ENCODE assay signal across 7 mouse cellular contexts in the genomic region with DNA sequence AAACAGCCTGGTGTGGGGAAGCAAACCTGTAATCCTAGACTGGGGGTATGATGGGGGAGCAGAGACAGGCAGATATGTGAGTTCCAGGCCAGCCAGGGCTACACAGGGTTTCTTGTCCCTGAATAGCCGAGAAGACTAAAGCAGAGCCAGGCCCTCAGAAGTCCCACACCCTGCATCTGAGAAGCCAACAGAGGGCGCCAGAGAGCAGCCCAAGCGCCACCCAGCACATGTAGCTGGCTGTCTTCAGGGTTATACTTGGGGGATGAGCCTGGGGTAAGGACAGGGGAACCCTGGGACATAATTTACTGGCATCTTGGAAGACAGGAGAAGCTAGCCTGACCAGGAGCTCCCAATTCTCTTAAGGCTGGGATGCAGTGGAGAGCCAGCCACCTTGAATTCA. TPM values are rescaled to one million over a fixed set of nuclear protein-coding genes. Genes with fewer than 3 reads are reported as not detected.
DNase-seq lines count a peak whose midpoint lies in the region; ATAC-seq lines count a peak whose summit lies in the region.

No protein-coding gene starts in this region.

- H3K27me3 ChIP-seq in forebrain, embryonic 13.5 days, result no peaks in the 10 kb centered on the region

- peak; percentile 63 for DNase-seq in Muller cell, postnatal 12 days (ENCODE audit: inconsistent ontology term)
- DNase-seq in c-Kit-positive CD71-negative TER-119-negative erythroid progenitor cells, embryonic 14.5 days (ENCODE audit: low read depth), result peak; percentile 72
- peak; percentile 59 to 87 for DNase-seq in layer of hippocampus, postnatal 25 days (ENCODE audit: extremely low spot score in 1 of 2, low spot score in 1 of 2)
- DNase-seq in spleen, adult 18-20 months, result peak; percentile 58 to 76

- no peak overlapping the region for H3K4me3 ChIP-seq in forebrain, embryonic 13.5 days

- ATAC-seq in forebrain, embryonic 13.5 days, result peak; percentile 72
- peak; percentile 68 to 79 for ATAC-seq in hematopoietic stem cell, adult 5-6 weeks (replicated peaks in 1 of 2; ENCODE audit: insufficient read depth in 1 of 2, low FRiP score in 2 of 2, low TSS enrichment in 1 of 2, low read depth in 1 of 2, poor library complexity in 2 of 2, severe bottlenecking in 2 of 2)
- ATAC-seq in megakaryocyte progenitor cell, adult 5-6 weeks (replicated peaks; ENCODE audit: poor library complexity), result peak; percentile 81

- H3K27ac ChIP-seq in forebrain, embryonic 13.5 days, result no peak overlapping the region

- 4% methylated on average over 3 of the region's 3 CpGs for WGBS in forebrain, embryonic 13.5 days

- peaks cover 61% of the 10 kb centered on the region for H3K36me3 ChIP-seq in forebrain, embryonic 13.5 days (ENCODE audit: poor library complexity, severe bottlenecking)

- H3K9me3 ChIP-seq in forebrain, embryonic 13.5 days (replicated peaks), result no peaks in the 10 kb centered on the region

- no peak overlapping the region for H3K4me2 ChIP-seq in forebrain, embryonic 13.5 days

- peak overlapping the region; percentile 38; the same call in 1 of the 2 replicates for H3K9ac ChIP-seq in forebrain, embryonic 13.5 days

- peaks cover 41% of the 10 kb centered on the region for H3K4me1 ChIP-seq in forebrain, embryonic 13.5 days

RNA-seq across cellular contexts. Expression of gene Ppil1, which starts 4.5 kb away (rescaled TPM):
- 151 and 157 TPM in 2 replicates for polyA plus RNA-seq in forebrain, embryonic 13.5 days (2015; fragmentation: Nextera tagmentation; extraction: Ambion mirVana)
- total RNA-seq in hematopoietic stem cell, adult 5-6 weeks (2017), result 68.8 and 69.8 TPM in 2 replicates
- total RNA-seq in layer of hippocampus, postnatal 25 days (2021), result 10 to 100 TPM; 17.7 to 19.6 TPM
- total RNA-seq in megakaryocyte progenitor cell, adult 5-6 weeks (2015), result 67.3 and 73.9 TPM in 2 replicates
- total RNA-seq in megakaryocyte progenitor cell, adult 5-6 weeks (2017), result 82.0 and 103 TPM in 2 replicates

RNA-seq across cellular contexts. Expression of gene BC004004, which starts 9.1 kb away (rescaled TPM):
- polyA plus RNA-seq in forebrain, embryonic 13.5 days (2015; fragmentation: Nextera tagmentation; extraction: Ambion mirVana), result 78.7 and 83.5 TPM in 2 replicates
- total RNA-seq in hematopoietic stem cell, adult 5-6 weeks (2017), result 77.2 and 109 TPM in 2 replicates
- total RNA-seq in layer of hippocampus, postnatal 25 days (2021), result 10 to 100 TPM; 96.8 to 96.9 TPM
- total RNA-seq in megakaryocyte progenitor cell, adult 5-6 weeks (2015), result 85.3 and 97.7 TPM in 2 replicates
- 84.9 and 99.2 TPM in 2 replicates for total RNA-seq in megakaryocyte progenitor cell, adult 5-6 weeks (2017)

RNA-seq across cellular contexts. Expression of gene Cpne5, which starts 21.5 kb away (rescaled TPM):
- polyA plus RNA-seq in forebrain, embryonic 13.5 days (2015; fragmentation: Nextera tagmentation; extraction: Ambion mirVana), result 13.0 and 18.3 TPM in 2 replicates
- 1.3 and 1.9 TPM in 2 replicates for total RNA-seq in hematopoietic stem cell, adult 5-6 weeks (2017)
- 10 to 100 TPM; 37.7 to 41.8 TPM for total RNA-seq in layer of hippocampus, postnatal 25 days (2021)
- 0.64 and 0.90 TPM in 2 replicates for total RNA-seq in megakaryocyte progenitor cell, adult 5-6 weeks (2015)
- total RNA-seq in megakaryocyte progenitor cell, adult 5-6 weeks (2017), result 0.96 and 3.5 TPM in 2 replicates

RNA-seq across cellular contexts. Expression of gene Pi16, which starts 58.0 kb away (rescaled TPM):
- polyA plus RNA-seq in forebrain, embryonic 13.5 days (2015; fragmentation: Nextera tagmentation; extraction: Ambion mirVana), result 1.5 and 1.7 TPM in 2 replicates
- total RNA-seq in hematopoietic stem cell, adult 5-6 weeks (2017), result 1.8 and 10.4 TPM in 2 replicates
- total RNA-seq in layer of hippocampus, postnatal 25 days (2021), result 1 to 10 TPM in 1 of 2 experiments, under 1 TPM in 1; 0.98 to 1.5 TPM
- total RNA-seq in megakaryocyte progenitor cell, adult 5-6 weeks (2015), result 3.5 and 4.8 TPM in 2 replicates
- 5.8 and 8.5 TPM in 2 replicates for total RNA-seq in megakaryocyte progenitor cell, adult 5-6 weeks (2017)

Comparison
In these comparisons a context has a peak if more than half of its experiments do, and no peak if none do; other contexts are left out.
1. RNA of gene Cpne5, which starts 21.5 kb away (total RNA-seq): 37.7 to 41.8 TPM in layer of hippocampus, postnatal 25 days; 1.3 to 1.9 TPM in hematopoietic stem cell, adult 5-6 weeks and 0.64 to 3.5 TPM in megakaryocyte progenitor cell, adult 5-6 weeks; every median in the first group is over 4 times any median in the second.
2. Peak in every context shown above with its lines, with median percentiles within 50 percentile points of each other: DNase-seq and ATAC-seq.